Mouse (Mus musculus) limb, embryonic 11.5 days (tissue): Measurements from ENCODE around the gene Scg2. TPM values are rescaled to one million over a fixed set of nuclear protein-coding genes. Genes with fewer than 3 reads are reported as not detected.
A peak's percentile ranks its signal among the peaks of the same experiment; 100 is the strongest.

Experiments used
- ATAC-seq: fragments of 200-750 bp; cut with Nextera tagmentation; 2 replicates; pipeline ENCODE4 v1.8.0; 2017; ENCODE audit warnings: low read depth; ENCODE audit not compliant: insufficient number of reproducible peaks, low FRiP score, low TSS enrichment
- DNase-seq: peaks from one replicate; pipeline ENCODE4 v3.0.0-alpha.2; 2015; ENCODE audit warnings: low spot score
- H3K27ac ChIP-seq: fragments of 300-500 bp; sonication (generic); replicated peaks from 2 replicates; pipeline ENCODE4 v1.5.1; 2014; ENCODE audit warnings: low read depth, mild to moderate bottlenecking, low read length
- H3K27me3 ChIP-seq: fragments of 300-500 bp; sonication (generic); 2 replicates; pipeline ENCODE4 v1.6.1; 2014; ENCODE audit warnings: mild to moderate bottlenecking, low read length, mixed read lengths; ENCODE audit not compliant: control insufficient read depth, insufficient read depth
- H3K36me3 ChIP-seq: fragments of 300-500 bp; sonication (generic); 2 replicates; pipeline ENCODE4 v1.6.1; 2014; ENCODE audit warnings: mild to moderate bottlenecking, low read length, moderate library complexity, mixed read lengths; ENCODE audit not compliant: control insufficient read depth, insufficient read depth
- H3K4me1 ChIP-seq: fragments of 300-500 bp; sonication (generic); 2 replicates; pipeline ENCODE4 v1.6.1; 2014; ENCODE audit warnings: low read length, mixed read lengths; ENCODE audit not compliant: control insufficient read depth, insufficient read depth
- H3K4me2 ChIP-seq: fragments of 300-500 bp; sonication (generic); 2 replicates; pipeline ENCODE4 v1.6.1; 2014; ENCODE audit warnings: low read depth, mild to moderate bottlenecking, moderate library complexity; ENCODE audit not compliant: severe bottlenecking
- H3K4me3 ChIP-seq: fragments of 300-500 bp; sonication (generic); 2 replicates; pipeline ENCODE4 v1.5.1; 2014; ENCODE audit warnings: low read depth, low read length
- H3K9ac ChIP-seq: fragments of 300-500 bp; sonication (generic); 2 replicates; pipeline ENCODE4 v1.6.1; 2014; ENCODE audit warnings: mild to moderate bottlenecking, low read length
- H3K9me3 ChIP-seq: fragments of 300-500 bp; sonication (generic); 2 replicates; pipeline ENCODE4 v1.6.1; 2016; ENCODE audit warnings: low read length; ENCODE audit not compliant: control insufficient read depth
- WGBS: fragments of 180-500 bp; shearing (Covaris S2); extraction: QIAGEN DNeasy Blood & Tissue Kit; methylation state at CpG from one replicate; pipeline ENCODE4 v1.1.7; 2014; 5-methylcytosine and 5-hydroxymethylcytosine counted together
- polyA plus RNA-seq: library from polyadenylated mRNA; unstranded; fragments of >200 nt; fragmentation: Nextera tagmentation; extraction: Ambion mirVana; gene quantifications from 2 replicates; pipeline ENCODE4 v1.2.1, GENCODE M21; 2014

Scg2 gene
- polyA plus RNA-seq, 1 experiment from 2014 or later: not detected

- no peaks in the 10 kb centered on the region for H3K27me3 ChIP-seq
- 28% methylated on average over 20 of the region's 20 CpGs for WGBS
- H3K4me3 ChIP-seq: no peak overlapping the region
- ATAC-seq (no peak), DNase-seq (no peak)
- H3K36me3 ChIP-seq: no peaks in the 10 kb centered on the region
- no peaks in the 10 kb centered on the region for H3K9me3 ChIP-seq
- no peaks in the 10 kb centered on the region for H3K4me1 ChIP-seq
- H3K4me2 ChIP-seq: peak overlapping the region; percentile 7; the same call in 1 of the 2 replicates
- no peak overlapping the region for H3K27ac ChIP-seq
- no peak overlapping the region for H3K9ac ChIP-seq
Measured at GRCm38 (mm10) chr1:79450343-79451021, 10.6 kb upstream of the Scg2 start.

- Histone ChIP-seq H3K9ac (no peak overlapping the region), H3K27ac (no peak overlapping the region), H3K27me3 (no peaks in the 10 kb centered on the region), H3K36me3 (no peaks in the 10 kb centered on the region), H3K9me3 (no peaks in the 10 kb centered on the region), H3K4me3 (no peak overlapping the region), H3K4me2 (peak overlapping the region; percentile 7; the same call in 1 of the 2 replicates), H3K4me1 (no peaks in the 10 kb centered on the region)
- 29% methylated on average over 6 of the region's 6 CpGs for WGBS
- DNase-seq: no peak
- ATAC-seq: no peak
Measured at GRCm38 (mm10) chr1:79449943-79450342, 10.0 kb upstream of the Scg2 start.

- Histone ChIP-seq H3K4me3 (no peak overlapping the region), H3K9ac (no peak overlapping the region), H3K4me2 (no peak overlapping the region), H3K27ac (no peak overlapping the region), H3K4me1 (no peaks in the 10 kb centered on the region), H3K9me3 (no peaks in the 10 kb centered on the region), H3K27me3 (no peaks in the 10 kb centered on the region), H3K36me3 (no peaks in the 10 kb centered on the region)
- 84% methylated on average over 4 of the region's 4 CpGs for WGBS
- no peak for DNase-seq
- no peak for ATAC-seq
Measured at GRCm38 (mm10) chr1:79445586-79445985, 5.7 kb upstream of the Scg2 start.

- Histone ChIP-seq H3K36me3 (no peaks in the 10 kb centered on the region), H3K9me3 (no peaks in the 10 kb centered on the region), H3K27ac (no peak overlapping the region), H3K4me3 (no peak overlapping the region), H3K9ac (no peak overlapping the region), H3K4me2 (no peak overlapping the region), H3K4me1 (no peaks in the 10 kb centered on the region), H3K27me3 (no peaks in the 10 kb centered on the region)
- 88% methylated on average over 1 of the region's 1 CpGs for WGBS
- ATAC-seq (no peak), DNase-seq (no peak)
Measured at GRCm38 (mm10) chr1:79437755-79438154, 2.2 kb downstream of the Scg2 start.

GRCm38 (mm10) chr1:79436671-79437070, 3.2 kb downstream of the Scg2 start:
- Histone ChIP-seq H3K27me3 (no peaks in the 10 kb centered on the region), H3K4me1 (no peaks in the 10 kb centered on the region), H3K27ac (no peak overlapping the region), H3K4me3 (no peak overlapping the region), H3K9ac (no peak overlapping the region), H3K36me3 (no peaks in the 10 kb centered on the region), H3K4me2 (no peak overlapping the region), H3K9me3 (no peaks in the 10 kb centered on the region)
- ATAC-seq: no peak
- no peak for DNase-seq
- WGBS: 85% methylated on average over 8 of the region's 8 CpGs

GRCm38 (mm10) chr1:79429058-79429457, 10.9 kb downstream of the Scg2 start:
- ATAC-seq (no peak), DNase-seq (no peak)
- Histone ChIP-seq H3K4me3 (no peak overlapping the region), H3K9me3 (no peaks in the 10 kb centered on the region), H3K9ac (no peak overlapping the region), H3K4me2 (no peak overlapping the region), H3K4me1 (no peaks in the 10 kb centered on the region), H3K36me3 (no peaks in the 10 kb centered on the region), H3K27me3 (no peaks in the 10 kb centered on the region), H3K27ac (no peak overlapping the region)
- WGBS: 76% methylated on average over 5 of the region's 5 CpGs

GRCm38 (mm10) chr1:79415496-79415895, 24.4 kb downstream of the Scg2 start:
- Histone ChIP-seq H3K4me1 (no peaks in the 10 kb centered on the region), H3K9ac (no peak overlapping the region), H3K9me3 (no peaks in the 10 kb centered on the region), H3K27me3 (no peaks in the 10 kb centered on the region), H3K4me2 (no peak overlapping the region), H3K36me3 (no peaks in the 10 kb centered on the region), H3K4me3 (no peak overlapping the region), H3K27ac (no peak overlapping the region)
- DNase-seq: no peak
- ATAC-seq: no peak

GRCm38 (mm10) chr1:79406337-79406942, 33.5 kb downstream of the Scg2 start:
- H3K27me3 ChIP-seq: no peaks in the 10 kb centered on the region
- H3K9me3 ChIP-seq: no peaks in the 10 kb centered on the region
- no peak for DNase-seq
- ATAC-seq: no peak
- H3K4me3 ChIP-seq: no peak overlapping the region
- no peak overlapping the region for H3K9ac ChIP-seq
- no peak overlapping the region for H3K4me2 ChIP-seq
- 51% methylated on average over 7 of the region's 7 CpGs for WGBS
- H3K27ac ChIP-seq: no peak overlapping the region
- no peaks in the 10 kb centered on the region for H3K4me1 ChIP-seq
- H3K36me3 ChIP-seq: no peaks in the 10 kb centered on the region
